Mouse (Mus musculus) small intestine, adult 2 months (tissue): ENCODE results near the gene Ptges2. TPM values are rescaled to one million over a fixed set of nuclear protein-coding genes. Genes with fewer than 3 reads are reported as not detected.

Experiments used
- H3K27ac ChIP-seq: fragments of 200-500 bp; 2 replicates; pipeline ENCODE4 v1.5.1; 2012; ENCODE audit warnings: low read depth, low read length, control low read depth, inconsistent platforms; ENCODE audit not compliant: insufficient read depth
- H3K27me3 ChIP-seq: fragments of 200-500 bp; 2 replicates; pipeline ENCODE4 v1.6.1; 2012; ENCODE audit warnings: mild to moderate bottlenecking, moderate library complexity, low read length, inconsistent platforms; ENCODE audit not compliant: control insufficient read depth, insufficient read depth
- H3K36me3 ChIP-seq: fragments of 200-500 bp; 2 replicates; pipeline ENCODE4 v1.6.1; 2012; ENCODE audit warnings: mild to moderate bottlenecking, low read length, control low read depth, inconsistent platforms; ENCODE audit not compliant: control insufficient read depth, insufficient read depth
- H3K4me1 ChIP-seq: fragments of 200-500 bp; 2 replicates; pipeline ENCODE4 v1.6.1; 2012; ENCODE audit warnings: low read length, inconsistent platforms, mixed read lengths; ENCODE audit not compliant: control insufficient read depth, insufficient read depth, insufficient read length
- H3K4me3 ChIP-seq: fragments of 200-500 bp; 2 replicates; pipeline ENCODE4 v1.5.1; 2012; ENCODE audit warnings: low read depth, mild to moderate bottlenecking, control low read depth, inconsistent platforms, low read length, moderate library complexity
- CTCF ChIP-seq: fragments of 200-500 bp; IDR thresholded peaks from 2 replicates; pipeline ENCODE4 v1.5.1; 2012; ENCODE audit warnings: low read depth, mild to moderate bottlenecking, control low read depth, inconsistent platforms, low read length, moderate library complexity, mixed read lengths; ENCODE audit not compliant: insufficient replicate concordance, insufficient read length; ENCODE audit errors: extremely low read depth
- POLR2A ChIP-seq: fragments of 200-500 bp; IDR thresholded peaks from 2 replicates; pipeline ENCODE4 v1.6.1; 2012; ENCODE audit warnings: low read depth, mild to moderate bottlenecking, control low read depth, inconsistent platforms, low read length, moderate library complexity
- WGBS: fragments of 180-500 bp; shearing (Covaris S2); methylation state at CpG from one replicate; pipeline ENCODE4 v1.1.7; 2018; 5-methylcytosine and 5-hydroxymethylcytosine counted together
- polyA plus RNA-seq: library from polyadenylated mRNA; depleted of rRNA; stranded (reverse); fragments of >200 nt; gene quantifications from 2 replicates; pipeline ENCODE4 v1.2.3, GENCODE M21; 2012

Ptges2 gene
- polyA plus RNA-seq, 1 experiment: 32.6 TPM

- Histone ChIP-seq H3K4me1 (peaks cover 30% of the 10 kb centered on the region), H3K27ac (peak overlapping the region; percentile 16; the same call in 1 of the 2 replicates), H3K4me3 (peak overlapping the region; percentile 0; the same call in 1 of the 2 replicates), H3K36me3 (peaks cover 1% of the 10 kb centered on the region), H3K27me3 (no peaks in the 10 kb centered on the region)
- WGBS: 39% methylated on average over 18 of the region's 18 CpGs
- TF ChIP-seq CTCF (no peak), POLR2A (no peak)
Observed at GRCm38 (mm10) chr2:32430701-32431676, 35.3 kb downstream of the Ptges2 start.

- no peak for TF ChIP-seq CTCF
- TF ChIP-seq POLR2A: no peak; the same call in 1 of the 2 replicates
- H3K4me3 ChIP-seq: no peak overlapping the region
- H3K36me3 ChIP-seq: peaks cover 1% of the 10 kb centered on the region; the same call in 1 of the 2 replicates
- peak overlapping the region; percentile 7; the same call in 1 of the 2 replicates for H3K27ac ChIP-seq
- peaks cover 26% of the 10 kb centered on the region; the same call in 1 of the 2 replicates for H3K4me1 ChIP-seq
- WGBS: 22% methylated on average over 3 of the region's 3 CpGs
- no peaks in the 10 kb centered on the region for H3K27me3 ChIP-seq
Observed at GRCm38 (mm10) chr2:32436686-32437372, 41.1 kb downstream of the Ptges2 start.

GRCm38 (mm10) chr2:32437612-32438166 lies 42.0 kb downstream of the Ptges2 start:
- H3K36me3 ChIP-seq: peaks cover 1% of the 10 kb centered on the region; the same call in 1 of the 2 replicates
- no peak overlapping the region for H3K27ac ChIP-seq
- TF ChIP-seq POLR2A (no peak), CTCF (no peak)
- peaks cover 30% of the 10 kb centered on the region; the same call in 1 of the 2 replicates for H3K4me1 ChIP-seq
- no peak overlapping the region for H3K4me3 ChIP-seq
- no peaks in the 10 kb centered on the region for H3K27me3 ChIP-seq
- 65% methylated on average over 2 of the region's 2 CpGs for WGBS

GRCm38 (mm10) chr2:32438733-32439132 lies 43.0 kb downstream of the Ptges2 start:
- peaks cover 33% of the 10 kb centered on the region; the same call in 1 of the 2 replicates for H3K4me1 ChIP-seq
- H3K36me3 ChIP-seq: no peaks in the 10 kb centered on the region; the same call in 1 of the 2 replicates
- H3K27ac ChIP-seq: no peak overlapping the region
- 63% methylated on average over 3 of the region's 3 CpGs for WGBS
- H3K4me3 ChIP-seq: no peak overlapping the region
- TF ChIP-seq CTCF: no peak
- no peak for TF ChIP-seq POLR2A
- no peaks in the 10 kb centered on the region for H3K27me3 ChIP-seq

- Histone ChIP-seq H3K27me3 (no peaks in the 10 kb centered on the region), H3K4me3 (no peak overlapping the region), H3K36me3 (no peaks in the 10 kb centered on the region; the same call in none of the 2 replicates), H3K4me1 (peaks cover 36% of the 10 kb centered on the region; the same call in 1 of the 2 replicates), H3K27ac (peak overlapping the region; percentile 28; the same call in 1 of the 2 replicates)
- 26% methylated on average over 6 of the region's 6 CpGs for WGBS
- no peak for TF ChIP-seq CTCF
- no peak for TF ChIP-seq POLR2A
Observed at GRCm38 (mm10) chr2:32439177-32439576, 43.5 kb downstream of the Ptges2 start.

GRCm38 (mm10) chr2:32440164-32440563 lies 44.5 kb downstream of the Ptges2 start:
- H3K27me3 ChIP-seq: no peaks in the 10 kb centered on the region
- TF ChIP-seq POLR2A (no peak), CTCF (no peak)
- H3K4me3 ChIP-seq: no peak overlapping the region
- 11% methylated on average over 2 of the region's 2 CpGs for WGBS
- H3K27ac ChIP-seq: peak overlapping the region; percentile 83
- peaks cover 36% of the 10 kb centered on the region; the same call in 1 of the 2 replicates for H3K4me1 ChIP-seq
- peaks cover 6% of the 10 kb centered on the region for H3K36me3 ChIP-seq
